10 mouse cellular contexts compared by ENCODE assay signal in genomic region chr1:135110075-135110474, GRCm38 (mm10). TPM values are rescaled to one million over a fixed set of nuclear protein-coding genes. Genes with fewer than 3 reads are reported as not detected.
DNase-seq lines count a peak whose midpoint lies in the region; ATAC-seq and TF ChIP-seq lines count a peak whose summit lies in the region.
"Had no signal": no experiment of that assay in that cellular context is flagged by ENCODE, and none has a peak within 500 bp of the region (broad histone marks: within the 10 kb centered on the region; RNA-seq: fewer than 3 reads in every experiment).

No protein-coding gene starts in this region.

- DNase-seq in intestine, embryonic 14.5 days (ENCODE audit: low spot score), result peak; percentile 93
- peak; percentile 59 for DNase-seq in MEL (ENCODE audit: low read depth, low spot score)
- peak; percentile 88 to 92 for DNase-seq in cerebellum, postnatal 10 days
- no peak for DNase-seq in heart, postnatal 0 days (ENCODE audit: low spot score)
- peak; percentile 60 to 70 for DNase-seq in layer of hippocampus, postnatal 36 days
- DNase-seq in naive thymus-derived CD4-positive, alpha-beta T cell, adult 2 months (ENCODE audit: low read depth), result peak; percentile 81
- DNase-seq in thymus, adult 2 months, result peak; percentile 75

- 0 out of 2 replicates have a peak, but pooled peaks cover 5% of the 10 kb centered on the region for H3K4me1 ChIP-seq in intestine, embryonic 14.5 days (replicated peaks; ENCODE audit: control insufficient read depth, insufficient read depth, low read length)
- H3K4me1 ChIP-seq in intestine, embryonic 15.5 days (replicated peaks), result peaks cover 4% of the 10 kb centered on the region
- H3K4me1 ChIP-seq in MEL (ENCODE audit: control insufficient read depth in 1 of 2, insufficient read depth in 2 of 2, low read length in 2 of 2), result peaks cover 0 to 6% of the 10 kb centered on the region in 2 experiments; a peak in 1 of 4 replicates
- H3K4me1 ChIP-seq in heart, postnatal 0 days (ENCODE audit: control insufficient read depth, insufficient read depth), result no peaks in the 10 kb centered on the region
- peaks cover 23% of the 10 kb centered on the region for H3K4me1 ChIP-seq in thymus, adult 2 months (replicated peaks; ENCODE audit: control insufficient read depth, insufficient read depth, low read length)

- no peaks in the 10 kb centered on the region for H3K79me2 ChIP-seq in MEL (ENCODE audit: control insufficient read depth, insufficient read depth, low read length, poor library complexity)

- TF ChIP-seq CTCF in MEL (IDR thresholded peaks at IDR 0.05 in 2 of 3, conservative IDR thresholded peaks at IDR 0.05 in 1 of 3; ENCODE audit: control insufficient read depth in 1 of 3, insufficient read depth in 1 of 3, low read depth in 2 of 3, low read length in 3 of 3, poor library complexity in 1 of 3, severe bottlenecking in 1 of 3), result peak; percentile 73 to 96 (median 80)
- TF ChIP-seq CTCF in heart, postnatal 0 days (IDR thresholded peaks at IDR 0.05; ENCODE audit: low read depth), result peak; percentile 92
- TF ChIP-seq CTCF in thymus, adult 2 months (IDR thresholded peaks at IDR 0.05; ENCODE audit: borderline replicate concordance, control insufficient read depth, extremely low read depth, insufficient read depth, low read length, poor library complexity), result peak; percentile 63; the same call in 1 of the 2 replicates

- H3K36me3 ChIP-seq in intestine, embryonic 14.5 days (ENCODE audit: control insufficient read depth, insufficient read depth, low read length), result no peaks in the 10 kb centered on the region
- H3K36me3 ChIP-seq in intestine, embryonic 15.5 days, result no peaks in the 10 kb centered on the region
- 0 out of 4 replicates have a peak, but pooled peaks cover 0 to 4% of the 10 kb centered on the region in 2 experiments for H3K36me3 ChIP-seq in MEL (ENCODE audit: control insufficient read depth in 1 of 2, insufficient read depth in 2 of 2, low read length in 2 of 2)
- no peaks in the 10 kb centered on the region for H3K36me3 ChIP-seq in heart, postnatal 0 days (replicated peaks; ENCODE audit: control insufficient read depth, insufficient read depth, low read length)
- no peaks in the 10 kb centered on the region for H3K36me3 ChIP-seq in thymus, adult 2 months (ENCODE audit: control insufficient read depth, insufficient read depth, low read length)
- H3K36me3 ChIP-seq: embryonic facial prominence, embryonic 12.5 days had no signal

- H3K27ac ChIP-seq in intestine, embryonic 14.5 days (ENCODE audit: low read depth), result no peak overlapping the region
- no peak overlapping the region for H3K27ac ChIP-seq in intestine, embryonic 15.5 days
- no peak overlapping the region for H3K27ac ChIP-seq in MEL (ENCODE audit: control insufficient read depth, low read depth, low read length)
- H3K27ac ChIP-seq in heart, postnatal 0 days (ENCODE audit: low read depth), result no peak overlapping the region
- no peak overlapping the region for H3K27ac ChIP-seq in thymus, adult 2 months (ENCODE audit: control insufficient read depth, insufficient read depth, low read length)
- H3K27ac ChIP-seq: embryonic facial prominence, embryonic 12.5 days had no signal

- 21% methylated on average over 6 of the region's 6 CpGs for WGBS in intestine, embryonic 14.5 days
- WGBS in intestine, embryonic 15.5 days, result 15% methylated on average over 6 of the region's 6 CpGs
- 17% methylated on average over 6 of the region's 6 CpGs for WGBS in heart, postnatal 0 days
- WGBS in thymus, adult 2 months, result 23% methylated on average over 6 of the region's 6 CpGs

- TF ChIP-seq RAD21 in MEL (IDR thresholded peaks at IDR 0.05; ENCODE audit: low read depth, low read length), result peak; percentile 55

- H3K27me3 ChIP-seq in intestine, embryonic 14.5 days (replicated peaks; ENCODE audit: control insufficient read depth, insufficient read depth, low read length), result peaks cover 16% of the 10 kb centered on the region
- peaks cover 6% of the 10 kb centered on the region for H3K27me3 ChIP-seq in intestine, embryonic 15.5 days (replicated peaks)
- no peaks in the 10 kb centered on the region for H3K27me3 ChIP-seq in MEL (ENCODE audit: control insufficient read depth in 1 of 2, insufficient read depth in 2 of 2, low read length in 2 of 2)
- peaks cover 15% of the 10 kb centered on the region for H3K27me3 ChIP-seq in heart, postnatal 0 days (ENCODE audit: control insufficient read depth, insufficient read depth, low read length)
- no peaks in the 10 kb centered on the region; the same call in 1 of the 2 replicates for H3K27me3 ChIP-seq in thymus, adult 2 months (ENCODE audit: control insufficient read depth, insufficient read depth, low read length)

- no peak for TF ChIP-seq EP300 in MEL (IDR thresholded peaks at IDR 0.05; ENCODE audit: low read depth in 1 of 2, low read length in 2 of 2)
- no peak for TF ChIP-seq EP300 in heart, postnatal 0 days (IDR thresholded peaks at IDR 0.05; ENCODE audit: low read depth)

- H3K4me2 ChIP-seq in intestine, embryonic 14.5 days (ENCODE audit: low read length), result no peak overlapping the region
- no peak overlapping the region for H3K4me2 ChIP-seq in intestine, embryonic 15.5 days (replicated peaks)
- H3K4me2 ChIP-seq in heart, postnatal 0 days (ENCODE audit: low read depth, low read length), result no peak overlapping the region
- H3K4me2 ChIP-seq: embryonic facial prominence, embryonic 12.5 days had no signal

- TF ChIP-seq POLR2A in MEL (IDR thresholded peaks at IDR 0.05; ENCODE audit: control insufficient read depth in 1 of 2, insufficient read depth in 1 of 2, low read depth in 1 of 2, low read length in 2 of 2, poor library complexity in 1 of 2), result no peak
- TF ChIP-seq POLR2A in thymus, adult 2 months (IDR thresholded peaks at IDR 0.05; ENCODE audit: control insufficient read depth, extremely low read depth, insufficient read depth, low read length, poor library complexity), result no peak

- H3K9ac ChIP-seq in intestine, embryonic 14.5 days (ENCODE audit: low read length), result no peak overlapping the region
- H3K9ac ChIP-seq in intestine, embryonic 15.5 days, result no peak overlapping the region
- no peak overlapping the region for H3K9ac ChIP-seq in MEL (ENCODE audit: control insufficient read depth, low read depth, low read length, poor library complexity, severe bottlenecking)
- no peak overlapping the region for H3K9ac ChIP-seq in heart, postnatal 0 days (replicated peaks; ENCODE audit: low read depth, low read length)
- H3K9ac ChIP-seq: embryonic facial prominence, embryonic 12.5 days had no signal

- ATAC-seq in intestine, embryonic 14.5 days (replicated peaks; ENCODE audit: low FRiP score, low TSS enrichment, low read depth), result no peak
- ATAC-seq in intestine, embryonic 15.5 days, result no peak
- ATAC-seq in heart, postnatal 0 days (ENCODE audit: insufficient read depth, low read depth), result no peak

- no peak overlapping the region for H3K4me3 ChIP-seq in intestine, embryonic 14.5 days (ENCODE audit: low read depth, low read length)
- H3K4me3 ChIP-seq in intestine, embryonic 15.5 days (replicated peaks), result no peak overlapping the region
- H3K4me3 ChIP-seq in MEL (ENCODE audit: control insufficient read depth in 1 of 2, insufficient read depth in 1 of 2, low read depth in 2 of 2, low read length in 2 of 2), result no peak overlapping the region
- H3K4me3 ChIP-seq in heart, postnatal 0 days (ENCODE audit: low read depth, low read length), result no peak overlapping the region
- H3K4me3 ChIP-seq in thymus, adult 2 months (ENCODE audit: control insufficient read depth, insufficient read depth, low read length), result no peak overlapping the region
- H3K4me3 ChIP-seq: embryonic facial prominence, embryonic 12.5 days had no signal

- H3K9me3 ChIP-seq in intestine, embryonic 14.5 days (ENCODE audit: control insufficient read depth, low read length), result no peaks in the 10 kb centered on the region
- H3K9me3 ChIP-seq in intestine, embryonic 15.5 days, result no peaks in the 10 kb centered on the region
- H3K9me3 ChIP-seq in MEL (replicated peaks; ENCODE audit: insufficient read depth, low read length), result no peaks in the 10 kb centered on the region
- H3K9me3 ChIP-seq in heart, postnatal 0 days (replicated peaks; ENCODE audit: control insufficient read depth, low read length), result no peaks in the 10 kb centered on the region
- H3K9me3 ChIP-seq: embryonic facial prominence, embryonic 12.5 days had no signal

RNA-seq across cellular contexts. Expression of gene Lgr6, which starts 5.0 kb away (rescaled TPM):
- 0.69 and 0.97 TPM in 2 replicates for polyA plus RNA-seq in intestine, embryonic 14.5 days (2014; fragmentation: Nextera tagmentation; extraction: Ambion mirVana)
- 0.45 and 0.49 TPM in 2 replicates for polyA plus RNA-seq in intestine, embryonic 15.5 days (2015; fragmentation: Nextera tagmentation; extraction: Ambion mirVana)
- total RNA-seq in MEL (2012; rRNA removed), result 0.04 and 0.07 TPM in 2 replicates
- polyA plus RNA-seq in MEL (2012; ENCODE audit: insufficient read depth in 1 of 2, insufficient read length in 2 of 2, low read depth in 1 of 2, low replicate concordance in 2 of 2, missing spikeins in 1 of 2), result under 1 TPM in 1 of 2 experiments, not detected in 1; 0.10 TPM
- 8.6 and 17.3 TPM in 2 replicates for total RNA-seq in heart, postnatal 0 days (2014; rRNA removed; ENCODE audit: low replicate concordance)
- 3.8 and 4.5 TPM in 2 replicates for polyA plus RNA-seq in heart, postnatal 0 days (2015; fragmentation: Nextera tagmentation; extraction: Ambion mirVana)
- total RNA-seq in layer of hippocampus, postnatal 36 days (2021), result 1 to 10 TPM; 1.7 to 1.8 TPM
- 1.3 and 1.5 TPM in 2 replicates for polyA plus RNA-seq in thymus, adult 2 months (2012; rRNA removed)

RNA-seq across cellular contexts. Expression of gene Ptpn7, which starts 22.4 kb away (rescaled TPM):
- polyA plus RNA-seq in intestine, embryonic 14.5 days (2014; fragmentation: Nextera tagmentation; extraction: Ambion mirVana), result 2.0 TPM in 2 replicates
- polyA plus RNA-seq in intestine, embryonic 15.5 days (2015; fragmentation: Nextera tagmentation; extraction: Ambion mirVana), result 2.0 TPM in 2 replicates
- 173 and 202 TPM in 2 replicates for total RNA-seq in MEL (2012; rRNA removed)
- polyA plus RNA-seq in MEL (2012; ENCODE audit: insufficient read depth in 1 of 2, insufficient read length in 2 of 2, low read depth in 1 of 2, low replicate concordance in 2 of 2, missing spikeins in 1 of 2), result 100 to 1,000 TPM in 1 of 2 experiments, not detected in 1; 215 TPM
- 2.1 and 3.9 TPM in 2 replicates for total RNA-seq in heart, postnatal 0 days (2014; rRNA removed; ENCODE audit: low replicate concordance)
- polyA plus RNA-seq in heart, postnatal 0 days (2015; fragmentation: Nextera tagmentation; extraction: Ambion mirVana), result 0.22 and 0.30 TPM in 2 replicates
- total RNA-seq in layer of hippocampus, postnatal 36 days (2021), result not detected
- polyA plus RNA-seq in thymus, adult 2 months (2012; rRNA removed), result 219 and 275 TPM in 2 replicates

RNA-seq across cellular contexts. Expression of gene Arl8a, which starts 36.5 kb away (rescaled TPM):
- 54.2 and 55.1 TPM in 2 replicates for polyA plus RNA-seq in intestine, embryonic 14.5 days (2014; fragmentation: Nextera tagmentation; extraction: Ambion mirVana)
- polyA plus RNA-seq in intestine, embryonic 15.5 days (2015; fragmentation: Nextera tagmentation; extraction: Ambion mirVana), result 60.6 TPM in 2 replicates
- total RNA-seq in MEL (2012; rRNA removed), result 8.0 and 9.0 TPM in 2 replicates
- polyA plus RNA-seq in MEL (2012; ENCODE audit: insufficient read depth in 1 of 2, insufficient read length in 2 of 2, low read depth in 1 of 2, low replicate concordance in 2 of 2, missing spikeins in 1 of 2), result 10 to 100 TPM in 1 of 2 experiments, not detected in 1; 47.7 TPM
- 40.1 and 43.4 TPM in 2 replicates for total RNA-seq in heart, postnatal 0 days (2014; rRNA removed; ENCODE audit: low replicate concordance)
- 31.9 and 35.3 TPM in 2 replicates for polyA plus RNA-seq in heart, postnatal 0 days (2015; fragmentation: Nextera tagmentation; extraction: Ambion mirVana)
- 100 to 1,000 TPM; 251 to 253 TPM for total RNA-seq in layer of hippocampus, postnatal 36 days (2021)
- polyA plus RNA-seq in thymus, adult 2 months (2012; rRNA removed), result 54.7 and 59.4 TPM in 2 replicates

RNA-seq across cellular contexts. Expression of gene Gpr37l1, which starts 57.4 kb away (rescaled TPM):
- polyA plus RNA-seq in intestine, embryonic 14.5 days (2014; fragmentation: Nextera tagmentation; extraction: Ambion mirVana), result 0.35 and 0.50 TPM in 2 replicates
- polyA plus RNA-seq in intestine, embryonic 15.5 days (2015; fragmentation: Nextera tagmentation; extraction: Ambion mirVana), result 0.47 and 0.73 TPM in 2 replicates
- not detected in 2 replicates for total RNA-seq in MEL (2012; rRNA removed)
- polyA plus RNA-seq in MEL (2012; ENCODE audit: insufficient read depth in 1 of 2, insufficient read length in 2 of 2, low read depth in 1 of 2, low replicate concordance in 2 of 2, missing spikeins in 1 of 2), result not detected
- not detected in 2 replicates for total RNA-seq in heart, postnatal 0 days (2014; rRNA removed; ENCODE audit: low replicate concordance)
- not detected in 2 replicates for polyA plus RNA-seq in heart, postnatal 0 days (2015; fragmentation: Nextera tagmentation; extraction: Ambion mirVana)
- total RNA-seq in layer of hippocampus, postnatal 36 days (2021), result 100 to 1,000 TPM; 188 to 199 TPM
- 0.50 and 0.77 TPM in 2 replicates for polyA plus RNA-seq in thymus, adult 2 months (2012; rRNA removed)
- polyA plus RNA-seq: embryonic facial prominence, embryonic 12.5 days; lung, embryonic 16.5 days had no signal

Comparison
In these comparisons a context has a peak if more than half of its experiments do, and no peak if none do; other contexts are left out.
1. RNA of gene Ptpn7, which starts 22.4 kb away (polyA plus RNA-seq): 219 to 275 TPM in thymus, adult 2 months and 215 TPM in MEL; 2.0 TPM in intestine, embryonic 14.5 days, 2.0 TPM in intestine, embryonic 15.5 days and 0.22 to 0.30 TPM in heart, postnatal 0 days; every median in the first group is over 10 times any median in the second.
2. Peak in every context shown above with its lines, with median percentiles within 50 percentile points of each other: CTCF ChIP-seq.